Mouse (Mus musculus) CH12.LX (cell line): ENCODE data around the gene Immp2l.

ENCODE experiments used
- BHLHE40 ChIP-seq: IDR thresholded peaks from 2 replicates; pipeline ENCODE4 v1.6.1; 2011; ENCODE audit warnings: mild to moderate bottlenecking, low read depth, low read length, improper control_type of control experiment
- CTCF ChIP-seq, 2 experiments: IDR thresholded peaks in 1 of 2; conservative IDR thresholded peaks in 1 of 2; 2 replicates each; pipeline ENCODE4 v1.5.1; 2011 to 2012; ENCODE audit warnings: low read depth in 2 of 2, low read length in 2 of 2, improper control_type of control experiment in 1 of 2, inconsistent platforms in 1 of 2, mild to moderate bottlenecking in 1 of 2, moderate library complexity in 1 of 2
- MAX ChIP-seq: IDR thresholded peaks from 2 replicates; pipeline ENCODE4 v1.6.1; 2011; ENCODE audit warnings: low read length, improper control_type of control experiment
- MYC ChIP-seq: IDR thresholded peaks from 2 replicates; pipeline ENCODE4 v1.6.1; 2011; ENCODE audit warnings: low read depth, mild to moderate bottlenecking, improper control_type of control experiment, low read length
- POLR2A ChIP-seq: IDR thresholded peaks from 2 replicates; pipeline ENCODE4 v1.6.1; 2011; ENCODE audit warnings: low read depth, mild to moderate bottlenecking, improper control_type of control experiment, low read length
- TCF12 ChIP-seq: IDR thresholded peaks from 2 replicates; pipeline ENCODE4 v1.6.1; 2014; ENCODE audit warnings: low read depth, mild to moderate bottlenecking, inconsistent platforms, low read length, improper control_type of control experiment

- TF ChIP-seq MAX = no peak
- no peak for TF ChIP-seq BHLHE40
- no peak for TF ChIP-seq CTCF (conservative IDR thresholded peaks at IDR 0.05 in 1 of 2, IDR thresholded peaks at IDR 0.05 in 1 of 2; ENCODE audit: low read depth in 2 of 2, low read length in 2 of 2)
- no peak for TF ChIP-seq POLR2A
- no peak for TF ChIP-seq MYC
- TF ChIP-seq TCF12 = no peak
These were observed 370.3 kb downstream of the Immp2l start for GRCm38 (mm10) chr12:41394231-41394630.
